Mouse (Mus musculus) cortical plate, adult 2 months (tissue): ENCODE data around the gene Carhsp1.

Experiments
- CTCF ChIP-seq: fragments of 200-500 bp; IDR thresholded peaks from 2 replicates; pipeline ENCODE4 v1.5.1; 2011; ENCODE audit warnings: mild to moderate bottlenecking, control low read depth, low read length; ENCODE audit not compliant: insufficient read depth; ENCODE audit errors: extremely low read depth
- POLR2A ChIP-seq: fragments of 200-500 bp; IDR thresholded peaks from 2 replicates; pipeline ENCODE4 v1.6.1; 2011; ENCODE audit warnings: mild to moderate bottlenecking, low read length, control low read depth; ENCODE audit not compliant: insufficient read depth; ENCODE audit errors: extremely low read depth

- TF ChIP-seq CTCF (no peak), POLR2A (no peak)
Measured at GRCm38 (mm10) chr16:8670041-8671035, 1.6 kb downstream of the Carhsp1 start.
